Mouse (Mus musculus) liver, embryonic 14.5 days (tissue): ENCODE measurements around the gene Atad3a. TPM values are rescaled to one million over a fixed set of nuclear protein-coding genes. Genes with fewer than 3 reads are reported as not detected.

Experiments
- ATAC-seq: fragments of 200-750 bp; cut with Nextera tagmentation; 2 replicates; pipeline ENCODE4 v1.8.0; 2017; ENCODE audit warnings: moderate number of reproducible peaks, mild to moderate bottlenecking, moderate library complexity; ENCODE audit not compliant: insufficient read depth
- DNase-seq, 3 experiments: peaks; one replicate each; pipeline ENCODE4 v3.0.0-alpha.2; 2012 to 2013; ENCODE audit warnings: low read depth in 3 of 3, low spot score in 3 of 3
- H3K27ac ChIP-seq: fragments of 300-500 bp; sonication (generic); 2 replicates; pipeline ENCODE4 v1.5.1; 2014; ENCODE audit warnings: moderate library complexity, mild to moderate bottlenecking, control low read depth, inconsistent platforms
- H3K27me3 ChIP-seq: fragments of 300-500 bp; sonication (generic); 2 replicates; pipeline ENCODE4 v1.6.1; 2014; ENCODE audit warnings: mild to moderate bottlenecking, low read length, moderate library complexity; ENCODE audit not compliant: control insufficient read depth, insufficient read depth
- H3K36me3 ChIP-seq: fragments of 300-500 bp; sonication (generic); replicated peaks from 2 replicates; pipeline ENCODE4 v1.6.1; 2014; ENCODE audit warnings: low read depth; ENCODE audit not compliant: control insufficient read depth, insufficient read depth
- H3K4me1 ChIP-seq, 2 experiments: fragments of 200-500 bp in 1 of 2; fragments of 300-500 bp in 1 of 2; sonication (generic) in 1 of 2; replicated peaks; 2 replicates each; pipeline ENCODE4 v1.6.1; 2012 to 2014; ENCODE audit warnings: antibody characterized with exemption in 1 of 2, inconsistent platforms in 1 of 2, low read length in 1 of 2; ENCODE audit not compliant: control insufficient read depth in 2 of 2, insufficient read depth in 2 of 2
- H3K4me2 ChIP-seq: fragments of 300-500 bp; sonication (generic); 2 replicates; pipeline ENCODE4 v1.6.1; 2014; ENCODE audit warnings: low read depth, mild to moderate bottlenecking, control low read depth, moderate library complexity
- H3K4me3 ChIP-seq, 2 experiments: fragments of 200-500 bp in 1 of 2; fragments of 300-500 bp in 1 of 2; sonication (generic) in 1 of 2; 2 replicates each; pipeline ENCODE4 v1.5.1; 2012 to 2014; ENCODE audit warnings: low read depth in 2 of 2, low read length in 2 of 2, mild to moderate bottlenecking in 2 of 2, control low read depth in 1 of 2, inconsistent platforms in 1 of 2, moderate library complexity in 1 of 2; ENCODE audit not compliant: insufficient read depth in 1 of 2
- H3K9ac ChIP-seq: fragments of 300-500 bp; sonication (generic); replicated peaks from 2 replicates; pipeline ENCODE4 v1.6.1; 2014; ENCODE audit warnings: mild to moderate bottlenecking, control low read depth, moderate library complexity
- H3K9me3 ChIP-seq: fragments of 300-500 bp; sonication (generic); 2 replicates; pipeline ENCODE4 v1.6.1; 2016; ENCODE audit warnings: low read length, mixed read lengths; ENCODE audit not compliant: control insufficient read depth
- CTCF ChIP-seq: IDR thresholded peaks from 2 replicates; pipeline ENCODE4 v1.5.1; 2016; ENCODE audit warnings: antibody characterized with exemption, low read depth, control low read depth
- EP300 ChIP-seq: IDR thresholded peaks from 2 replicates; pipeline ENCODE4 v1.6.1; 2016; ENCODE audit warnings: antibody characterized with exemption, low read depth
- WGBS: fragments of 180-500 bp; shearing (Covaris S2); extraction: QIAGEN DNeasy Blood & Tissue Kit; methylation state at CpG from one replicate; pipeline ENCODE4 v1.1.7; 2014; ENCODE audit not compliant: insufficient replicate concordance; 5-methylcytosine and 5-hydroxymethylcytosine counted together
- polyA plus RNA-seq, 2 experiments: library from polyadenylated mRNA; depleted of rRNA in 1 of 2; stranded (reverse) in 1 of 2; unstranded in 1 of 2; fragments of >200 nt; fragmentation: Nextera tagmentation in 1 of 2; extraction: Ambion mirVana in 1 of 2; gene quantifications; 2 replicates each; pipeline versions ENCODE4 v1.2.1 to v1.2.3; 2012 to 2014

Gene Atad3a
- polyA plus RNA-seq, 2 experiments = 31.2 to 41.8 TPM

DNA sequence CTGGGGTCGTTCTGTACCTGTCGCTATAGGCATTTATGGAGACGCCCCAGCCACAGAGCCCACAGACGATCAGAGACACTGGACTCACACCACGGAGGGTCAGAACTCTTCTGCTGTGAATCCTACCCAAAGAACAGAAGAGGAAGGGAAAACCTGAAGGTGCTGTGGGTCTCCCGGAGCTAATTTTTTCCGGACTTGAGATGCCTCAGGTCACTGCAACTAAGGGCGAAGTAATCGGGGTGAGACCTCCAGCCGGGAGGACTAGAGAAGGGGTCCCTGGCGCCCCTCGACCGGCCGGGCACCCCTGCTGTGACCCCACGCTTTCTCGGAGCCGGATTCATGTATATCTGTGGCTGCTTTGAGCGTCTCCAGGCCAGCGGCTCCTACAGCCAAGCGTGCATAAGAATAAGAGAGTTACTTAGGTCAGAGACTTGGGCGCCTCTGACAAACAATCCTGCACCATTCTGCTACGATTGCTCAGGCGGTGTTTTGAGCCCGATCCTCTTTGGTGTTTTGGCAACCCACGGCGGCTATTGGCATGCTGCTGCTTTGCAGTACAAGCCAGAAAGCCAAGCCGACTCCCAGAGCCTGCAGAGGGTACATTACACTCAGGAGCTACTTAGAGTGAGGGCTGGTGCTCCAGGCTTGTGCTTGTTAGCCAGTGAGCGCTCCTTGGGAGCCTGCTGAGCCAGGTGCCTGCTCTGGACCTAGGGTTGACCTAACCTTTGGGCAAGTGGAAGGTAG is 635 bp upstream of the Atad3a start:
- DNase-seq (no peak), ATAC-seq (0 out of 2 replicates have a peak, but pooled peaks have one; percentile 3)
- Histone ChIP-seq H3K36me3 (no peaks in the 10 kb centered on the region; the same call in 1 of the 2 replicates), H3K9me3 (no peaks in the 10 kb centered on the region), H3K4me1 (peaks cover 4 to 15% of the 10 kb centered on the region in 2 experiments), H3K4me3 (peak overlapping the region; percentile 72 to 84), H3K27me3 (no peaks in the 10 kb centered on the region), H3K27ac (peak overlapping the region; percentile 44), H3K9ac (peak overlapping the region; percentile 84), H3K4me2 (peak overlapping the region; percentile 100)
- TF ChIP-seq CTCF (no peak), EP300 (no peak)
- 3% methylated on average over 28 of the region's 28 CpGs for WGBS

- DNase-seq (peak in 2 of 3 experiments; percentile 47 to 54), ATAC-seq (no peak)
- WGBS = 3% methylated on average over 10 of the region's 10 CpGs
- Histone ChIP-seq H3K36me3 (peaks cover 9% of the 10 kb centered on the region), H3K27ac (no peak overlapping the region), H3K4me3 (peak overlapping the region; percentile 84 to 86), H3K4me1 (peaks cover 4 to 15% of the 10 kb centered on the region in 2 experiments), H3K27me3 (no peaks in the 10 kb centered on the region), H3K9me3 (no peaks in the 10 kb centered on the region), H3K9ac (peak overlapping the region; percentile 78), H3K4me2 (peak overlapping the region; percentile 100)
- TF ChIP-seq CTCF (peak; percentile 44), EP300 (no peak)
Observed at GRCm38 (mm10) chr4:155759862-155760612, 856 bp downstream of the Atad3a start.

DNA sequence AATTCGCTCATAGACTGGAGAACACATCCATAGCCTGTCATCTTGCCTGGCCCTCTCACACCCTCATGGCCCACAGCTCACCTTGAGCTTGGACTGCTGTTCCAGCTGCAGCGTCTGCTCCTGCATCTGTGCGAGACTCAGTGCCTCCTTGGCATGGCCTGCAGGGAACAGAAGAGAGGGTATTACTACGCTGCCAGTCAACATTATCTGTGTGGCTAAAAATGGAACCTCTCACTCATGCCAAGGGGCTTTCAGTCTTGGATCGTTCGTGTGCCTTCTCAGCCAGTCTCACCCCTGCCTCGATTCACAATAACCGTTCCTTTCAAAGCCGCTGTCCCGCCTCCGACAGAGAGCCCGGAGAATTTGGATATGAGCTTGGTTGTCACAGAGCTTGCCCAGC is 3.9 kb downstream of the Atad3a start:
- DNase-seq (no peak), ATAC-seq (no peak)
- no peaks in the 10 kb centered on the region for H3K27me3 ChIP-seq
- H3K27ac ChIP-seq = no peak overlapping the region
- no peak overlapping the region for H3K4me3 ChIP-seq
- H3K4me2 ChIP-seq = no peak overlapping the region
- H3K4me1 ChIP-seq = peaks cover 4 to 11% of the 10 kb centered on the region in 2 experiments
- H3K9me3 ChIP-seq = no peaks in the 10 kb centered on the region
- H3K9ac ChIP-seq = no peak overlapping the region
- 86% methylated on average over 12 of the region's 12 CpGs for WGBS
- peaks cover 31% of the 10 kb centered on the region for H3K36me3 ChIP-seq
- TF ChIP-seq CTCF (no peak), EP300 (no peak)

GRCm38 (mm10) chr4:155746575-155747490 is 14.1 kb downstream of the Atad3a start:
- Histone ChIP-seq H3K27ac (no peak overlapping the region), H3K4me2 (no peak overlapping the region), H3K4me3 (no peak overlapping the region), H3K27me3 (no peaks in the 10 kb centered on the region), H3K36me3 (peaks cover 50% of the 10 kb centered on the region), H3K4me1 (no peaks in the 10 kb centered on the region), H3K9me3 (no peaks in the 10 kb centered on the region), H3K9ac (no peak overlapping the region)
- no peak for TF ChIP-seq CTCF
- no peak for TF ChIP-seq EP300
- no peak for ATAC-seq
- 77% methylated on average over 17 of the region's 17 CpGs for WGBS
- no peak for DNase-seq
